ENCODE assay signal across 9 mouse cellular contexts in genomic region chr12:108915893-108916292, GRCm38 (mm10). TPM values are rescaled to one million over a fixed set of nuclear protein-coding genes. Genes with fewer than 3 reads are reported as not detected.
DNase-seq lines count a peak whose midpoint lies in the region; ATAC-seq and TF ChIP-seq lines count a peak whose summit lies in the region.
"Had no signal": no experiment of that assay in that cellular context is flagged by ENCODE, and none has a peak within 500 bp of the region (broad histone marks: within the 10 kb centered on the region; RNA-seq: fewer than 3 reads in every experiment).

No protein-coding gene starts in this region.

- peaks cover 48% of the 10 kb centered on the region for H3K4me1 ChIP-seq in hindbrain, embryonic 16.5 days (ENCODE audit: control insufficient read depth, insufficient read depth, low read depth, low read length)
- peaks cover 63% of the 10 kb centered on the region for H3K4me1 ChIP-seq in midbrain, embryonic 10.5 days
- H3K4me1 ChIP-seq in stomach, postnatal 0 days (replicated peaks; ENCODE audit: control insufficient read depth, insufficient read depth): peaks cover 2% of the 10 kb centered on the region; the same call in 1 of the 2 replicates

- no peak overlapping the region for H3K27ac ChIP-seq in hindbrain, embryonic 16.5 days (ENCODE audit: low read depth, low read length)
- H3K27ac ChIP-seq in midbrain, embryonic 10.5 days (replicated peaks): peak overlapping the region; percentile 77
- no peak overlapping the region for H3K27ac ChIP-seq in stomach, postnatal 0 days (replicated peaks)
- H3K27ac ChIP-seq: lung, embryonic 15.5 days had no signal

- DNase-seq in adrenal gland, postnatal 14 days: peak; percentile 45
- DNase-seq in adrenal gland, adult 2 months: no peak
- DNase-seq in embryo, embryonic 9.5 days (ENCODE audit: extremely low spot score): peak; percentile 49
- DNase-seq in midbrain, embryonic 10.5 days (ENCODE audit: low spot score): peak; percentile 75
- no peak for DNase-seq in stomach, postnatal 0 days (ENCODE audit: low spot score)

- 10% methylated on average over 6 of the region's 6 CpGs for WGBS in hindbrain, embryonic 16.5 days
- 15% methylated on average over 6 of the region's 6 CpGs for WGBS in midbrain, embryonic 10.5 days
- WGBS in stomach, postnatal 0 days: 36% methylated on average over 6 of the region's 6 CpGs

- H3K36me3 ChIP-seq in hindbrain, embryonic 16.5 days (ENCODE audit: control insufficient read depth, insufficient read depth, low read length): no peaks in the 10 kb centered on the region
- no peaks in the 10 kb centered on the region for H3K36me3 ChIP-seq in midbrain, embryonic 10.5 days
- H3K36me3 ChIP-seq in stomach, postnatal 0 days (ENCODE audit: control insufficient read depth, insufficient read depth, low read length): no peaks in the 10 kb centered on the region
- H3K36me3 ChIP-seq: lung, embryonic 15.5 days had no signal

- H3K9ac ChIP-seq in hindbrain, embryonic 16.5 days (ENCODE audit: low read depth, low read length): no peak overlapping the region
- H3K9ac ChIP-seq in stomach, postnatal 0 days (ENCODE audit: low read length): no peak overlapping the region
- H3K9ac ChIP-seq: lung, embryonic 15.5 days had no signal

- H3K4me3 ChIP-seq in hindbrain, embryonic 16.5 days (ENCODE audit: low read length): no peak overlapping the region
- H3K4me3 ChIP-seq in midbrain, embryonic 10.5 days: no peak overlapping the region
- H3K4me3 ChIP-seq in stomach, postnatal 0 days (ENCODE audit: low read depth, low read length): no peak overlapping the region
- H3K4me3 ChIP-seq: lung, embryonic 15.5 days had no signal

- peak; percentile 78 for ATAC-seq in hindbrain, embryonic 16.5 days
- ATAC-seq in stomach, postnatal 0 days (ENCODE audit: low FRiP score, low TSS enrichment): peak; percentile 43; the same call in 1 of the 2 replicates
- ATAC-seq in inflammation-experienced regulatory T-cells, adult 6 months: no peak
- ATAC-seq in megakaryocyte progenitor cell, adult 5-6 weeks (replicated peaks; ENCODE audit: poor library complexity): no peak

- H3K27me3 ChIP-seq in hindbrain, embryonic 16.5 days (replicated peaks; ENCODE audit: control insufficient read depth, insufficient read depth, low read length): no peaks in the 10 kb centered on the region; the same call in 1 of the 2 replicates
- H3K27me3 ChIP-seq in midbrain, embryonic 10.5 days (ENCODE audit: low read depth, poor library complexity, severe bottlenecking): 0 out of 2 replicates have a peak, but pooled peaks cover 5% of the 10 kb centered on the region
- H3K27me3 ChIP-seq in stomach, postnatal 0 days (ENCODE audit: control insufficient read depth, insufficient read depth, low read length): no peaks in the 10 kb centered on the region
- H3K27me3 ChIP-seq: lung, embryonic 15.5 days had no signal

- no peak for TF ChIP-seq EP300 in stomach, postnatal 0 days (optimal IDR thresholded peaks at IDR 0.05)

- H3K4me2 ChIP-seq in hindbrain, embryonic 16.5 days (ENCODE audit: low read length): no peak overlapping the region
- no peak overlapping the region for H3K4me2 ChIP-seq in stomach, postnatal 0 days (replicated peaks; ENCODE audit: low read depth)
- H3K4me2 ChIP-seq: lung, embryonic 15.5 days had no signal

- no peaks in the 10 kb centered on the region for H3K9me3 ChIP-seq in hindbrain, embryonic 16.5 days (ENCODE audit: control insufficient read depth, low read length)
- H3K9me3 ChIP-seq in midbrain, embryonic 10.5 days (replicated peaks): no peaks in the 10 kb centered on the region
- H3K9me3 ChIP-seq in stomach, postnatal 0 days (ENCODE audit: control insufficient read depth, low read length): no peaks in the 10 kb centered on the region
- H3K9me3 ChIP-seq: lung, embryonic 15.5 days had no signal

- no peak for TF ChIP-seq CTCF in stomach, postnatal 0 days (IDR thresholded peaks at IDR 0.05; ENCODE audit: low read depth)

RNA-seq across cellular contexts. Expression of gene Wars, which starts 21.9 kb away (rescaled TPM):
- total RNA-seq in adrenal gland, postnatal 14 days (2021): 50.3 and 56.5 TPM in 2 replicates
- total RNA-seq in adrenal gland, adult 2 months (2021): 10 to 100 TPM; 53.2 to 66.3 TPM
- polyA plus RNA-seq in adrenal gland, adult 2 months (2012; rRNA removed): 56.3 and 61.5 TPM in 2 replicates
- 108 and 115 TPM in 2 replicates for polyA plus RNA-seq in hindbrain, embryonic 16.5 days (2015; fragmentation: Nextera tagmentation; extraction: Ambion mirVana)
- 151 and 156 TPM in 2 replicates for polyA plus RNA-seq in midbrain, embryonic 10.5 days (2016; fragmentation: Nextera tagmentation; extraction: Ambion mirVana)
- polyA plus RNA-seq in stomach, postnatal 0 days (2015; fragmentation: Nextera tagmentation; extraction: Ambion mirVana): 70.7 and 76.0 TPM in 2 replicates
- 10 to 100 TPM; 47.8 to 53.4 (median 48.0) TPM for polyA plus RNA-seq in inflammation-experienced regulatory T-cells, adult 6 months (2017; shearing (Covaris generic))
- total RNA-seq in megakaryocyte progenitor cell, adult 5-6 weeks (2015): 25.1 and 32.0 TPM in 2 replicates
- total RNA-seq in megakaryocyte progenitor cell, adult 5-6 weeks (2017): 53.3 and 59.3 TPM in 2 replicates

RNA-seq across cellular contexts. Expression of gene Wdr25, which starts 22.5 kb away (rescaled TPM):
- total RNA-seq in adrenal gland, postnatal 14 days (2021): 4.9 and 6.7 TPM in 2 replicates
- 10 to 100 TPM in 1 of 2 experiments, 1 to 10 TPM in 1; 6.7 to 12.0 TPM for total RNA-seq in adrenal gland, adult 2 months (2021)
- 6.5 and 8.3 TPM in 2 replicates for polyA plus RNA-seq in adrenal gland, adult 2 months (2012; rRNA removed)
- 5.0 and 6.0 TPM in 2 replicates for polyA plus RNA-seq in hindbrain, embryonic 16.5 days (2015; fragmentation: Nextera tagmentation; extraction: Ambion mirVana)
- 7.3 and 11.2 TPM in 2 replicates for polyA plus RNA-seq in midbrain, embryonic 10.5 days (2016; fragmentation: Nextera tagmentation; extraction: Ambion mirVana)
- 3.2 and 3.9 TPM in 2 replicates for polyA plus RNA-seq in stomach, postnatal 0 days (2015; fragmentation: Nextera tagmentation; extraction: Ambion mirVana)
- polyA plus RNA-seq in inflammation-experienced regulatory T-cells, adult 6 months (2017; shearing (Covaris generic)): 10 to 100 TPM in 1 of 3 experiments, 1 to 10 TPM in 2; 3.4 to 14.4 (median 6.0) TPM
- total RNA-seq in megakaryocyte progenitor cell, adult 5-6 weeks (2015): 2.1 and 3.0 TPM in 2 replicates
- 3.9 and 4.7 TPM in 2 replicates for total RNA-seq in megakaryocyte progenitor cell, adult 5-6 weeks (2017)

Comparison
In these comparisons a context has a peak if more than half of its experiments do, and no peak if none do; other contexts are left out.
1. DNase-seq: peak in adrenal gland, postnatal 14 days (single experiment), embryo, embryonic 9.5 days (single experiment) and midbrain, embryonic 10.5 days (single experiment); none in adrenal gland, adult 2 months (single experiment) and stomach, postnatal 0 days (single experiment).
2. ATAC-seq: peak in hindbrain, embryonic 16.5 days (single experiment) and stomach, postnatal 0 days (single experiment); none in inflammation-experienced regulatory T-cells, adult 6 months (single experiment) and megakaryocyte progenitor cell, adult 5-6 weeks (single experiment).